20 mouse cellular contexts compared by ENCODE assay signal in the genomic region with DNA sequence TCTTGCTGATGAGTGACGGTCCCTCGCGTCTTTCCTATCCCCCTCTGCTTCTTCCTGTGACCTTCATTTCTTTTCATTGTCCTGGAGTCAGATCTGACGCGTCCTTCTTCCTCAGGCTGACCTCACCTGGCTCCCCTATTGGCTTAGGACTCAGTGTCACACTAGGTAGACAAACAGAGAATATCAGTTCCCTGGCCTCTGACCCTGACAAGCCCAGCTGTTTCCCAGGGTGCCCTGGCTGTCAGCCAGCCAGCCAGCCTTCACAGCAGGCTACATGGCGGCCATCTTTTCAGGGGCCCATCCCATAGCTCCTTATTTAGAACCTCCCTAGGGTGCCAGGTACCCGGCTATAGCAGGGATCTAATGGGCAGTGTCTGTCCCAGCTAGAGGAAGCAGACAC.
A peak's percentile ranks its signal among the peaks of the same experiment; 100 is the strongest.
DNase-seq lines count a peak whose midpoint lies in the region; ATAC-seq and TF ChIP-seq lines count a peak whose summit lies in the region.
"Had no signal": no experiment of that assay in that cellular context is flagged by ENCODE, and none has a peak within 500 bp of the region (broad histone marks: within the 10 kb centered on the region; RNA-seq: fewer than 3 reads in every experiment).

No protein-coding gene starts in this region.

- no peak for DNase-seq in forebrain, embryonic 10.5 days (ENCODE audit: extremely low spot score, low spot score)
- no peak for DNase-seq in forebrain, embryonic 11.5 days (ENCODE audit: low spot score)
- no peak for DNase-seq in heart, postnatal 4 days
- DNase-seq in liver, embryonic 14.5 days (ENCODE audit: low read depth in 3 of 3, low spot score in 3 of 3), result no peak
- DNase-seq in liver, embryonic 11.5 days (ENCODE audit: low spot score), result no peak
- DNase-seq in B cell, adult 2 months, result no peak
- DNase-seq: cerebellum, adult 18-20 months; cerebellum, postnatal 25 days; embryo, embryonic 11 days; forebrain, postnatal 0 days; gastrocnemius, postnatal 36 days; lung, embryonic 14.5 days; lung, postnatal 36 days; thymus, postnatal 36 days had no signal

- H3K27ac ChIP-seq in forebrain, embryonic 10.5 days, result peak overlapping the region; percentile 77; the same call in 1 of the 2 replicates
- no peak overlapping the region for H3K27ac ChIP-seq in forebrain, embryonic 11.5 days (ENCODE audit: low read depth, low read length)
- H3K27ac ChIP-seq in heart, embryonic 15.5 days, result peak overlapping the region; percentile 76
- H3K27ac ChIP-seq in liver, embryonic 14.5 days, result no peak overlapping the region
- H3K27ac ChIP-seq in liver, embryonic 11.5 days (ENCODE audit: low read depth, low read length), result no peak overlapping the region
- H3K27ac ChIP-seq: hindbrain, embryonic 13.5 days; limb, embryonic 12.5 days; midbrain, embryonic 15.5 days had no signal

- no peak overlapping the region for H3K4me3 ChIP-seq in forebrain, embryonic 10.5 days
- H3K4me3 ChIP-seq in forebrain, embryonic 11.5 days (ENCODE audit: low read depth, low read length), result no peak overlapping the region
- no peak overlapping the region for H3K4me3 ChIP-seq in heart, embryonic 15.5 days
- H3K4me3 ChIP-seq in liver, embryonic 14.5 days (ENCODE audit: insufficient read depth in 1 of 2, low read depth in 2 of 2, low read length in 2 of 2), result no peak overlapping the region
- no peak overlapping the region for H3K4me3 ChIP-seq in liver, embryonic 11.5 days (ENCODE audit: low read depth, low read length)
- H3K4me3 ChIP-seq: hindbrain, embryonic 13.5 days; limb, embryonic 12.5 days; midbrain, embryonic 15.5 days; myocyte had no signal

- no peak overlapping the region for H3K4me2 ChIP-seq in forebrain, embryonic 11.5 days (ENCODE audit: low read depth, low read length, severe bottlenecking)
- no peak overlapping the region for H3K4me2 ChIP-seq in heart, embryonic 15.5 days
- H3K4me2 ChIP-seq in liver, embryonic 14.5 days (ENCODE audit: low read depth), result no peak overlapping the region
- H3K4me2 ChIP-seq in liver, embryonic 11.5 days, result no peak overlapping the region
- H3K4me2 ChIP-seq: hindbrain, embryonic 13.5 days; limb, embryonic 12.5 days; lung, embryonic 14.5 days; midbrain, embryonic 15.5 days had no signal

- no peak overlapping the region for H3K9ac ChIP-seq in forebrain, embryonic 11.5 days (ENCODE audit: low read length)
- no peak overlapping the region for H3K9ac ChIP-seq in heart, embryonic 15.5 days
- no peak overlapping the region for H3K9ac ChIP-seq in liver, embryonic 14.5 days (replicated peaks)
- no peak overlapping the region for H3K9ac ChIP-seq in liver, embryonic 11.5 days (ENCODE audit: low read depth, low read length)
- H3K9ac ChIP-seq: forebrain, postnatal 0 days; hindbrain, embryonic 13.5 days; limb, embryonic 12.5 days; lung, embryonic 14.5 days; midbrain, embryonic 15.5 days had no signal

- ATAC-seq in forebrain, embryonic 11.5 days (replicated peaks; ENCODE audit: low FRiP score), result no peak
- no peak for ATAC-seq in heart, embryonic 15.5 days (replicated peaks; ENCODE audit: insufficient number of reproducible peaks, insufficient read depth, low FRiP score, low read depth)
- ATAC-seq in liver, embryonic 14.5 days (ENCODE audit: insufficient read depth), result 0 out of 2 replicates have a peak, but pooled peaks have one; percentile 36
- ATAC-seq in liver, embryonic 11.5 days (replicated peaks; ENCODE audit: low FRiP score), result no peak
- ATAC-seq: forebrain, postnatal 0 days; inflammation-experienced regulatory T-cells, adult 6 months; midbrain, embryonic 15.5 days had no signal

- peaks cover 46% of the 10 kb centered on the region for H3K27me3 ChIP-seq in forebrain, embryonic 10.5 days (ENCODE audit: poor library complexity, severe bottlenecking)
- H3K27me3 ChIP-seq in forebrain, embryonic 11.5 days (ENCODE audit: control insufficient read depth, insufficient read depth, low read length), result no peaks in the 10 kb centered on the region
- no peaks in the 10 kb centered on the region for H3K27me3 ChIP-seq in heart, embryonic 15.5 days
- no peaks in the 10 kb centered on the region for H3K27me3 ChIP-seq in liver, embryonic 14.5 days (ENCODE audit: control insufficient read depth, insufficient read depth, low read length)
- H3K27me3 ChIP-seq in liver, embryonic 11.5 days (replicated peaks; ENCODE audit: control insufficient read depth, insufficient read depth, low read length), result no peaks in the 10 kb centered on the region

- 81% methylated on average over 7 of the region's 7 CpGs for WGBS in forebrain, embryonic 10.5 days
- 84% methylated on average over 7 of the region's 7 CpGs for WGBS in forebrain, embryonic 11.5 days
- WGBS in heart, embryonic 15.5 days, result 56% methylated on average over 7 of the region's 7 CpGs
- 55% methylated on average over 7 of the region's 7 CpGs for WGBS in liver, embryonic 14.5 days (ENCODE audit: insufficient replicate concordance)
- 74% methylated on average over 7 of the region's 7 CpGs for WGBS in liver, embryonic 11.5 days

- no peaks in the 10 kb centered on the region for H3K9me3 ChIP-seq in forebrain, embryonic 10.5 days
- no peaks in the 10 kb centered on the region for H3K9me3 ChIP-seq in forebrain, embryonic 11.5 days (ENCODE audit: control insufficient read depth, low read length)
- H3K9me3 ChIP-seq in heart, embryonic 15.5 days (replicated peaks), result no peaks in the 10 kb centered on the region
- H3K9me3 ChIP-seq in liver, embryonic 14.5 days (ENCODE audit: control insufficient read depth, low read length), result no peaks in the 10 kb centered on the region
- no peaks in the 10 kb centered on the region for H3K9me3 ChIP-seq in liver, embryonic 11.5 days (ENCODE audit: control insufficient read depth, low read length)
- H3K9me3 ChIP-seq: hindbrain, embryonic 13.5 days; limb, embryonic 12.5 days; midbrain, embryonic 15.5 days had no signal

- no peaks in the 10 kb centered on the region for H3K36me3 ChIP-seq in forebrain, embryonic 10.5 days (replicated peaks)
- no peaks in the 10 kb centered on the region for H3K36me3 ChIP-seq in forebrain, embryonic 11.5 days (ENCODE audit: control insufficient read depth, insufficient read depth, low read length)
- H3K36me3 ChIP-seq in heart, embryonic 15.5 days, result no peaks in the 10 kb centered on the region
- no peaks in the 10 kb centered on the region for H3K36me3 ChIP-seq in liver, embryonic 14.5 days (replicated peaks; ENCODE audit: control insufficient read depth, insufficient read depth, low read depth)
- H3K36me3 ChIP-seq in liver, embryonic 11.5 days (ENCODE audit: control insufficient read depth, insufficient read depth, low read length), result no peaks in the 10 kb centered on the region
- H3K36me3 ChIP-seq: hindbrain, embryonic 13.5 days; limb, embryonic 12.5 days; midbrain, embryonic 15.5 days had no signal

- H3K4me1 ChIP-seq in forebrain, embryonic 10.5 days, result peaks cover 80% of the 10 kb centered on the region
- H3K4me1 ChIP-seq in forebrain, embryonic 11.5 days (replicated peaks; ENCODE audit: control insufficient read depth, insufficient read depth, low read length), result peaks cover 22% of the 10 kb centered on the region
- H3K4me1 ChIP-seq in heart, embryonic 15.5 days (replicated peaks), result peaks cover 78% of the 10 kb centered on the region
- H3K4me1 ChIP-seq in liver, embryonic 14.5 days (replicated peaks; ENCODE audit: control insufficient read depth in 2 of 2, insufficient read depth in 2 of 2, low read length in 1 of 2), result peaks cover 0 to 16% of the 10 kb centered on the region in 2 experiments; a peak in 2 of 4 replicates
- H3K4me1 ChIP-seq in liver, embryonic 11.5 days (replicated peaks; ENCODE audit: control insufficient read depth, insufficient read depth, low read length), result peaks cover 14% of the 10 kb centered on the region
- H3K4me1 ChIP-seq: limb, embryonic 12.5 days had no signal

- no peak for TF ChIP-seq CTCF in liver, embryonic 14.5 days (IDR thresholded peaks at IDR 0.05; ENCODE audit: low read depth)

- TF ChIP-seq EP300 in liver, embryonic 14.5 days (IDR thresholded peaks at IDR 0.05; ENCODE audit: low read depth), result no peak

Comparison
In these comparisons a context has a peak if more than half of its experiments do, and no peak if none do; other contexts are left out.
1. H3K27ac ChIP-seq: peak in forebrain, embryonic 10.5 days (single experiment) and heart, embryonic 15.5 days (single experiment); none in forebrain, embryonic 11.5 days (single experiment), liver, embryonic 14.5 days (single experiment) and liver, embryonic 11.5 days (single experiment).